In genomic region chr10:12863581-12863980, GRCm38 (mm10) we compare ENCODE assay signal across 28 mouse cellular contexts.
"Had no signal": no experiment of that assay in that cellular context is flagged by ENCODE, and none has a peak within 500 bp of the region (broad histone marks: within the 10 kb centered on the region; RNA-seq: fewer than 3 reads in every experiment).

No protein-coding gene starts in this region.

- ATAC-seq: hindbrain, embryonic 16.5 days; inflammation-experienced regulatory T-cells, adult 6 months; intestine, embryonic 15.5 days; intestine, postnatal 0 days had no signal

- H3K27ac ChIP-seq: gastrocnemius, adult 2 months; heart, embryonic 10.5 days; hindbrain, embryonic 10.5 days; hindbrain, embryonic 12.5 days; hindbrain, embryonic 14.5 days; intestine, embryonic 15.5 days; layer of hippocampus, adult 2 months; left cerebral cortex, adult 2 months; limb, embryonic 10.5 days; limb, embryonic 12.5 days; liver, embryonic 13.5 days; liver, embryonic 15.5 days had no signal

- H3K27me3 ChIP-seq: heart, embryonic 12.5 days; intestine, embryonic 15.5 days; liver, embryonic 13.5 days; liver, embryonic 15.5 days had no signal

- H3K4me2 ChIP-seq: heart, embryonic 12.5 days; hindbrain, embryonic 12.5 days; hindbrain, embryonic 14.5 days; intestine, embryonic 15.5 days; limb, embryonic 12.5 days; liver, embryonic 11.5 days; liver, embryonic 13.5 days; liver, embryonic 15.5 days had no signal

- H3K36me3 ChIP-seq: hindbrain, embryonic 12.5 days; intestine, embryonic 15.5 days; liver, embryonic 13.5 days had no signal

- H3K4me3 ChIP-seq: gastrocnemius, adult 2 months; heart, embryonic 10.5 days; heart, embryonic 12.5 days; hindbrain, embryonic 10.5 days; hindbrain, embryonic 12.5 days; intestine, embryonic 15.5 days; layer of hippocampus, adult 2 months; left cerebral cortex, adult 2 months; limb, embryonic 10.5 days; limb, embryonic 12.5 days; liver, embryonic 13.5 days; liver, embryonic 15.5 days had no signal

- H3K9ac ChIP-seq: heart, embryonic 12.5 days; hindbrain, embryonic 12.5 days; hindbrain, embryonic 14.5 days; intestine, embryonic 15.5 days; limb, embryonic 12.5 days; liver, embryonic 13.5 days; liver, embryonic 15.5 days had no signal

- H3K9me3 ChIP-seq: heart, embryonic 10.5 days; heart, embryonic 12.5 days; hindbrain, embryonic 10.5 days; hindbrain, embryonic 12.5 days; intestine, embryonic 15.5 days; limb, embryonic 10.5 days; limb, embryonic 12.5 days; liver, embryonic 13.5 days; liver, embryonic 15.5 days had no signal

- DNase-seq: gastrocnemius, adult 2 months; gastrocnemius, postnatal 10 days; gastrocnemius, postnatal 25 days; heart, adult 18-20 months; heart, postnatal 10 days; heart, postnatal 4 days; kidney, adult 18-20 months; kidney, adult 8-10 months; kidney, postnatal 10 days; kidney, postnatal 25 days; kidney, postnatal 4 days; liver; liver, embryonic 13.5 days had no signal
